Mouse (Mus musculus) kidney, postnatal 25 days (tissue): ENCODE data around the gene Cd40lg.

Experiments
- DNase-seq, 2 experiments: peaks; one replicate each; pipeline ENCODE4 v3.0.0; 2021; ENCODE audit warnings: mixed read lengths in 2 of 2

Gene Cd40lg

DNA sequence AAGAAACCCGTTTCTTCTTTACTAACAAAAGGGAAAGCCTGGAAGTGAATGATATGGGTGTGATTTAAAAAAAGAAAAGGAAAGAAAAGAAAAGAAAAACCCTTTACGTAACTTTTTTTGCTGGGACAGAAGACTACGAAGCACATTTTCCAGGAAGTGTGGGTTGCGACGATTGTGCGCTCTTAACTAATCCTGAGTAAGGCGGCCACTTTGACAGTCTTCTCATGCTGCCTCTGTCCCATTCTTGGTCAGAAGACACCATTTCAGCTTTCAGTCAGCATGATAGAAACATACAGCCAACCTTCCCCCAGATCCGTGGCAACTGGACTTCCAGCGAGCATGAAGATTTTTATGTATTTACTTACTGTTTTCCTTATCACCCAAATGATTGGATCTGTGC lies at the start of gene Cd40lg:
Cd40lg (plus strand) TSS at position 268 of the 400 bp plus-strand sequence.
- no peak for DNase-seq

DNA sequence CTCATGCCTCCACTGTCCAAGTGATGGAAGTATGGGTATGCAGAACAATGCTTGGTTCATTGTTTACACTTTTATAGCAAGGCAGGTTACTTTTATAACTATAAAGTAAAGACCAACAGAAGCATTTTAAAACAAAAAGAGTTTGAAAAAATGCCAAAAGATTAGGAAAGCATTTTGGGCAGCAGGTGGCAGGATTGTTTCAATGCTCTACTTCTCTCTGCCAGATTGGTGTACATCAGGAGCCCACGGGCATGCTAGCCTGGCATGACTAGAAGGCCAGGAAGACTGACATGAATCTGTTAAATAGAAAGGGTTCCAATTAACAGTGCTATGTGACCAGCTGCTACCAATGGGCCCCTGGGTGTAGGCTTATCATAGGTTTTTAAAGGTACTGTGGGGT lies 45.4 kb upstream of the Cd40lg start:
- no peak for DNase-seq

- DNase-seq: no peak
Observed at GRCm38 (mm10) chrX:57171269-57171668, 40.7 kb upstream of the Cd40lg start.

- no peak for DNase-seq
Observed at GRCm38 (mm10) chrX:57177225-57177779, 34.6 kb upstream of the Cd40lg start.

DNA sequence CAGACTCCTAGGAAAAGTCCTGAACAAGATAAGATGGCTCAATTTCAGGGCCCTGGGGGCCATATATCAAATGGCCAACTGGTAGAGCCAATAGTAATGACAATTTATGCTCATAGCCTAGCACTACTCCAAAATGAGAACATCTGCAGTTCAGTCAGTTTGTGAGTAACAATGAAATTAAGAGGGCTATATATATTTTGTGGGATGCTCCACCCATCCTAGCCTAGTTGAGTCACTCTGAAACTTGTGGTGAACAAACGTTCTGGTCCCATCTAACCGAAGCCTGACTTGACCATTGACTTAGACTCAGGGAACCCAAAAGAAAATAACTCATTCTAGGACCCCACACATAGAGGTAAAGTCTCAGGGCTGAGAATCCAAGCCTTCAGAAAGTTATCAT lies 29.5 kb upstream of the Cd40lg start:
- DNase-seq: no peak

GRCm38 (mm10) chrX:57183359-57183758 lies 28.6 kb upstream of the Cd40lg start:
- no peak for DNase-seq

GRCm38 (mm10) chrX:57187301-57187700 lies 24.6 kb upstream of the Cd40lg start:
- no peak for DNase-seq

DNA sequence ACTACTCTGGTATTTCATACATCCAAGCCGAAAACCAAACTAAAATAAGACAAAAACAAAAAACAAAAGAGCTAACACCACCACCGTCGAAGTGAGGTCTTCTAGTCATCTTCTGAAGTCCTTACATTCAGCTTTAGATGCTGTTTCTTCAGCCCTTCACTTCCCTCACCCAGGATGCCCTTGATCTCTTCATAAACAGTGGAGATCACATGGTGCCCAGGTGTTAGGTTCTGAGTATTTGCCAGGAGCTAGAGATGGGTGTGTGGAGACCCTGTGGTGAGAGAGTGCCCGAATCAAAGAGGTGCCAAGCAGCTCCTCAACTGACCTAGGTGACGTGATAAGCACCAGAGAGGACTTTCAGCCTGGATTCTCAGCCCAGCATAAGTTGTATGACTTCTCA lies 22.6 kb upstream of the Cd40lg start:
- DNase-seq: no peak

- no peak for DNase-seq
Observed at GRCm38 (mm10) chrX:57196319-57196718, 15.6 kb upstream of the Cd40lg start.

- DNase-seq: no peak
Observed at GRCm38 (mm10) chrX:57198036-57198435, 13.9 kb upstream of the Cd40lg start.

GRCm38 (mm10) chrX:57200397-57200796 lies 11.5 kb upstream of the Cd40lg start:
- DNase-seq: no peak

DNA sequence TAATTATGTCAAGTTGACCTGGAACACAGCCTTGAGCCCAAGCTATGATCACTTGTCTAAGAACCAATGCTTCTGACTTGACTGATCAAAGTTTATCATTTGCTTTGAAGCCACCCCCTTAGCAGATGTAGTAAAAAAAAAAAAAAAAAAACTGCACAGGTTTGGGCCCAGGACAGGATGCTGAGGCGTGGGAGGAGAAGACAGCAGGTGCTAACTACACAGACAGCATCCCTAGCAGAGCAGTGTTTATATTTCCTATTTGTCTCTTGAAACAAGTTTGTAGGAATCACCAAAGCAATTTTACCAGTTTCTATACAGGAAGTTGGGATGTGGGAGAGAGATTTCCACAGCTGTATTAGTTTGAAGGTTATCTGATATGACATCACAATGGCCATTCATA lies 1.4 kb upstream of the Cd40lg start:
- DNase-seq: no peak

DNA sequence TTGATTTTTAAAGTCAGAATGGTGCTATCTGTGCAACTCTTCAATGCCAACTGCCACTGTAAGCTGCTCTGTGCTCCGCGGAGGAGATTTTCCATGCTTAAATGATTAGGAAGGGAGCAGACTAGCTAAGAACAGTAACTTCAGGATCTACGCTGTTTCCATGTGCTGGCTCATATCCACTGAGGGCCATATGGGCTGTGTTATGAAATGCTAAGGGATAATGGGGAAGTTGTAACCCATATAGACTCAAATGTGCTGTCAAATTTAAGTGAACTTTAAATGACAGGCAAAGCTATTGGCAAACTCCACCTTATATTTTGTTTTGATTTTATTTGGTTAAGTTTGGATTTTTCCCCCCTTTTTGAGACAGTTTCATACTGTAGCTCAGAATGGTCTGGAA lies 919 bp downstream of the Cd40lg start:
- DNase-seq: no peak

DNA sequence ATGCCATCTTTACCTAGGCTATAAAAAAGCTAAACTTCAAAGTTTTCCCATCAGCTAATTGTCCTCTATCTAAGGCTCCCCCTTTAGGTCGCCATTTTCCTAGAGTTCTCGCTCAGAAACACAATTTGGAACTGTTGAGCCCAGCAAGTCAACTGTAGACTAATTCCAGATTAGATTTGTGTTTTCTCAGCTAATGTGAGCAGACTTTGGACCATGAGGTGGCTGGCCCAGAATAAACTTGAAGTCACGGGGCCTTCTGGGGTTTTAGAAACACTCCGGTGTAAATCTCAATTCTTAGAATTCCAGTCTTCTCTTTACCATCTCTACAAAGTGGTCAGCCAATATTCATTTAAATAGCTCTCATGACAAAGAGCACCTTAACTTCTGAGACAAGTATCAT lies 3.6 kb downstream of the Cd40lg start:
- DNase-seq: peak in 1 of 2 experiments; percentile 1

DNA sequence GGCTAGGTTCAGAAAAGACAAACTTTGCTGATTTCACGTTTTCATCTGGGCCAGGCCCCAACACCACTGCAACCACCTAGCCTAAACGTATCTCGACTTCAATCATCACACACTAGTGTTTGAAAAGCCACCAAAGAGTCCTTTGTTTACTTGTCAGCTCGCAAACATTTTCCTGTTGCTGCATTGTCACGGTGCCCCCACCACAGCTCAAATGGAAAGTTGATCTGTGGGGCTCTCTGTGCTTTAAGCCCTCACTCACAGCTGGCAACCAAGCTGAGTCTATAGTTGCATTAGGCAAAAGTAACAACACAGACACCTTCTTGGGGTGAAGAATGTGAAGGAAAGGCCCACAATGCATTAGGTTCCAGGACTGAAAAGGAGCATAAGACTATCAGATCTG lies 4.3 kb downstream of the Cd40lg start:
- no peak for DNase-seq

- no peak for DNase-seq
Observed at GRCm38 (mm10) chrX:57219563-57219962, 7.6 kb downstream of the Cd40lg start.

DNA sequence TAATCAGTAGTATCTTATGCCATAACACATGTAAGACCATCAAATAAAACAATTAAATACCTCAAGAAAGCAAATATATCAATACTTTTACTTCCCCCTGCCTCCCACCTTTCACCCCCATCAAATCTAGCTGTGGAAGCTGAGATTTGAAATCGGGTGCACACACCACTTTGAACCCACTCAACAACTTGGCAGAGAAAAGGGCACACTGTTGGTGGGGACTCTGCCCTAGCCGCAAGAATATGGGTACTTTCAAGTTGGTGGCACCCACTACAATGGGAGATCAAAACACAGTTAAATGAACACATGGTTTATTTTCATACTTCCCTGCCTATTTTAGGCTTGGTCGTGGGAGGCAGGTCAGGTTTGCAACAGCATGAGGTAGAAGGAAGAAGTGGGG lies 9.9 kb downstream of the Cd40lg start:
- no peak for DNase-seq

- DNase-seq: no peak
Observed at GRCm38 (mm10) chrX:57223301-57223700, 11.4 kb downstream of the Cd40lg start.

- DNase-seq: no peak
Observed at GRCm38 (mm10) chrX:57228178-57228577, 16.2 kb downstream of the Cd40lg start.

GRCm38 (mm10) chrX:57233596-57233995 lies 21.7 kb downstream of the Cd40lg start:
- no peak for DNase-seq

GRCm38 (mm10) chrX:57235982-57236381 lies 24.0 kb downstream of the Cd40lg start:
- no peak for DNase-seq

- no peak for DNase-seq
Observed at GRCm38 (mm10) chrX:57238572-57238971, 26.6 kb downstream of the Cd40lg start.

GRCm38 (mm10) chrX:57253329-57254055 lies 41.5 kb downstream of the Cd40lg start:
- DNase-seq: no peak

GRCm38 (mm10) chrX:57260744-57261143 lies 48.8 kb downstream of the Cd40lg start:
- no peak for DNase-seq

DNA sequence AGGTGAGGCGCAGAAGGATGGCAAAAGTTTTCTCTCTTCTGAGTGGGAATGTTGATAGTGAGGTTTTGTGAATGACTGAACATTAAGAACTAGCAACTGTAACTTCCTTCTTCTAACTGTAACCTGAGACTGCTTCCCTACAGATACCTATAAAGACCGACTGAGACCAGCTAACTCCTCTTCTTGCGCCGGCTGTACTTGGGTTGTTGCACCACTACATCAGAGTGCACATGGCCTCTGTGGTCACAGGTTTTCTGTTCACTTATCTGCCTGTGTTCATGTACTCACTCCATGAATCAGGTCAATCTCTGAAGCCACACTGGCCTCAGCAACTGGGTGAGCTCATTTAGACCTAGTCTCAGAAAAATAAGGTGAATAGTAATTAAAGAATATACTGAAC lies 51.6 kb downstream of the Cd40lg start:
- no peak for DNase-seq
